Comparison of ENCODE assay signal across 8 mouse cellular contexts in the genomic region with DNA sequence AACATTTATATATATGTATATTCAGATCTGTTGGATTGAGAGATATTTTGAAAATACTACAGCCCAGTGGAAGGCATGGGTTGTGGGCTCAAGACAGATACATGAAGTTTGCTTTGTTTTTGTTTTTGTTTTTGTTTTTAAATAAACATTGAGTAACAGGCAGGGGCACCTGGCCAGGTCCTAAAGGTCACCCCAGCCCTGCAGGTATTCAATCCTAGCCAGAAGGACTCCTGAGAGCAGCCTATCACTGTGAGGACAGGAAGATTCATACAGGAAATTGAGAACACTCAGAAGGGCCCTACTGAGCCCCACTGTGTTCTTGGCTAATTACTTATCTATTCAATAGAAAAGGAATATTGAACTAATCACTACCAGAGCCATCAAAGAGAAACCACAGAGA. TPM values are rescaled to one million over a fixed set of nuclear protein-coding genes. Genes with fewer than 3 reads are reported as not detected.
DNase-seq lines count a peak whose midpoint lies in the region; ATAC-seq and TF ChIP-seq lines count a peak whose summit lies in the region.

No protein-coding gene starts in this region.

- peaks cover 66% of the 10 kb centered on the region for H3K4me1 ChIP-seq in forebrain, embryonic 10.5 days
- H3K4me1 ChIP-seq in forebrain, embryonic 11.5 days (replicated peaks; ENCODE audit: control insufficient read depth, insufficient read depth, low read length), result peaks cover 11% of the 10 kb centered on the region; the same call in 1 of the 2 replicates
- H3K4me1 ChIP-seq in liver, embryonic 15.5 days (replicated peaks), result no peaks in the 10 kb centered on the region
- H3K4me1 ChIP-seq in liver, embryonic 11.5 days (replicated peaks; ENCODE audit: control insufficient read depth, insufficient read depth, low read length), result no peaks in the 10 kb centered on the region; the same call in 1 of the 2 replicates
- H3K4me1 ChIP-seq in intestine, embryonic 16.5 days (ENCODE audit: control insufficient read depth, insufficient read depth, low read length), result peaks cover 55% of the 10 kb centered on the region
- peaks cover 41% of the 10 kb centered on the region for H3K4me1 ChIP-seq in olfactory bulb, adult 2 months (ENCODE audit: control insufficient read depth, insufficient read depth, low read length)

- TF ChIP-seq CTCF in olfactory bulb, adult 2 months (IDR thresholded peaks at IDR 0.05; ENCODE audit: insufficient read depth, low read depth, low read length), result no peak

- no peaks in the 10 kb centered on the region for H3K9me3 ChIP-seq in forebrain, embryonic 10.5 days
- no peaks in the 10 kb centered on the region for H3K9me3 ChIP-seq in forebrain, embryonic 11.5 days (ENCODE audit: control insufficient read depth, low read length)
- no peaks in the 10 kb centered on the region for H3K9me3 ChIP-seq in liver, embryonic 15.5 days (replicated peaks)
- no peaks in the 10 kb centered on the region for H3K9me3 ChIP-seq in liver, embryonic 11.5 days (ENCODE audit: control insufficient read depth, low read length)
- H3K9me3 ChIP-seq in intestine, embryonic 16.5 days (ENCODE audit: control insufficient read depth, low read length), result no peaks in the 10 kb centered on the region

- H3K36me3 ChIP-seq in forebrain, embryonic 10.5 days (replicated peaks), result no peaks in the 10 kb centered on the region
- H3K36me3 ChIP-seq in forebrain, embryonic 11.5 days (ENCODE audit: control insufficient read depth, insufficient read depth, low read length), result no peaks in the 10 kb centered on the region
- no peaks in the 10 kb centered on the region for H3K36me3 ChIP-seq in liver, embryonic 15.5 days (replicated peaks)
- H3K36me3 ChIP-seq in liver, embryonic 11.5 days (ENCODE audit: control insufficient read depth, insufficient read depth, low read length), result no peaks in the 10 kb centered on the region
- no peaks in the 10 kb centered on the region for H3K36me3 ChIP-seq in intestine, embryonic 16.5 days (ENCODE audit: control insufficient read depth, insufficient read depth, low read length)

- H3K4me3 ChIP-seq in forebrain, embryonic 10.5 days, result peak overlapping the region; percentile 76; the same call in 1 of the 2 replicates
- no peak overlapping the region for H3K4me3 ChIP-seq in forebrain, embryonic 11.5 days (ENCODE audit: low read depth, low read length)
- no peak overlapping the region for H3K4me3 ChIP-seq in liver, embryonic 15.5 days (replicated peaks)
- no peak overlapping the region for H3K4me3 ChIP-seq in liver, embryonic 11.5 days (ENCODE audit: low read depth, low read length)
- H3K4me3 ChIP-seq in intestine, embryonic 16.5 days (ENCODE audit: low read length), result no peak overlapping the region
- H3K4me3 ChIP-seq in olfactory bulb, adult 2 months (ENCODE audit: insufficient read depth, low read depth, low read length), result peak overlapping the region; percentile 69

- H3K27ac ChIP-seq in forebrain, embryonic 10.5 days, result no peak overlapping the region
- no peak overlapping the region for H3K27ac ChIP-seq in forebrain, embryonic 11.5 days (ENCODE audit: low read depth, low read length)
- no peak overlapping the region for H3K27ac ChIP-seq in liver, embryonic 15.5 days (replicated peaks)
- no peak overlapping the region for H3K27ac ChIP-seq in liver, embryonic 11.5 days (ENCODE audit: low read depth, low read length)
- H3K27ac ChIP-seq in intestine, embryonic 16.5 days (ENCODE audit: low read length), result no peak overlapping the region
- no peak overlapping the region for H3K27ac ChIP-seq in olfactory bulb, adult 2 months (ENCODE audit: insufficient read depth, low read depth, low read length)

- no peak overlapping the region for H3K9ac ChIP-seq in forebrain, embryonic 11.5 days (ENCODE audit: low read length)
- H3K9ac ChIP-seq in liver, embryonic 15.5 days, result no peak overlapping the region
- H3K9ac ChIP-seq in liver, embryonic 11.5 days (ENCODE audit: low read depth, low read length), result no peak overlapping the region
- H3K9ac ChIP-seq in intestine, embryonic 16.5 days (ENCODE audit: low read depth, low read length), result 0 out of 2 replicates have a peak overlapping the region, but pooled peaks have one; percentile 92

- H3K27me3 ChIP-seq in forebrain, embryonic 10.5 days (ENCODE audit: poor library complexity, severe bottlenecking), result peaks cover 58% of the 10 kb centered on the region
- H3K27me3 ChIP-seq in forebrain, embryonic 11.5 days (ENCODE audit: control insufficient read depth, insufficient read depth, low read length), result peaks cover 2% of the 10 kb centered on the region; the same call in 1 of the 2 replicates
- peaks cover 50% of the 10 kb centered on the region for H3K27me3 ChIP-seq in liver, embryonic 15.5 days
- H3K27me3 ChIP-seq in liver, embryonic 11.5 days (replicated peaks; ENCODE audit: control insufficient read depth, insufficient read depth, low read length), result peaks cover 48% of the 10 kb centered on the region
- no peaks in the 10 kb centered on the region for H3K27me3 ChIP-seq in intestine, embryonic 16.5 days (replicated peaks; ENCODE audit: control insufficient read depth, insufficient read depth, low read length)

- ATAC-seq in forebrain, embryonic 11.5 days (replicated peaks; ENCODE audit: low FRiP score), result no peak
- ATAC-seq in liver, embryonic 15.5 days (ENCODE audit: insufficient read depth), result no peak
- no peak for ATAC-seq in liver, embryonic 11.5 days (replicated peaks; ENCODE audit: low FRiP score)
- no peak for ATAC-seq in intestine, embryonic 16.5 days

- H3K4me2 ChIP-seq in forebrain, embryonic 11.5 days (ENCODE audit: low read depth, low read length, severe bottlenecking), result no peak overlapping the region
- H3K4me2 ChIP-seq in liver, embryonic 15.5 days, result peak overlapping the region; percentile 71; the same call in 1 of the 2 replicates
- H3K4me2 ChIP-seq in liver, embryonic 11.5 days, result no peak overlapping the region
- H3K4me2 ChIP-seq in intestine, embryonic 16.5 days (ENCODE audit: low read depth, low read length), result peak overlapping the region; percentile 89

- no peak for DNase-seq in forebrain, embryonic 10.5 days (ENCODE audit: extremely low spot score, low spot score)
- DNase-seq in forebrain, embryonic 11.5 days (ENCODE audit: low spot score), result no peak
- DNase-seq in liver, embryonic 11.5 days (ENCODE audit: low spot score), result no peak
- DNase-seq in urinary bladder, postnatal 10 days (ENCODE audit: low spot score), result no peak
- no peak for DNase-seq in ovary, postnatal 10 days (ENCODE audit: low spot score)

- TF ChIP-seq POLR2A in olfactory bulb, adult 2 months (IDR thresholded peaks at IDR 0.05; ENCODE audit: insufficient read depth, low read depth, low read length), result no peak

RNA-seq across cellular contexts. Expression of a gene that starts 5.0 kb away (rescaled TPM):
- polyA plus RNA-seq in forebrain, embryonic 10.5 days (2016; fragmentation: Nextera tagmentation; extraction: Ambion mirVana), result 21.5 and 23.8 TPM in 2 replicates
- polyA plus RNA-seq in forebrain, embryonic 11.5 days (2014; fragmentation: Nextera tagmentation; extraction: Ambion mirVana), result 34.0 and 39.0 TPM in 2 replicates
- polyA plus RNA-seq in liver, embryonic 15.5 days (2015; fragmentation: Nextera tagmentation; extraction: Ambion mirVana), result 5.5 and 6.1 TPM in 2 replicates
- polyA plus RNA-seq in liver, embryonic 11.5 days (2014; fragmentation: Nextera tagmentation; extraction: Ambion mirVana), result 3.4 and 5.5 TPM in 2 replicates
- 35.2 and 38.1 TPM in 2 replicates for polyA plus RNA-seq in intestine, embryonic 16.5 days (2015; fragmentation: Nextera tagmentation; extraction: Ambion mirVana)
- not detected in 2 replicates for polyA plus RNA-seq in olfactory bulb, adult 2 months (2012; ENCODE audit: insufficient read depth, insufficient read length, low replicate concordance, missing spikeins)

Comparison
In these comparisons a context has a peak if more than half of its experiments do, and no peak if none do; other contexts are left out.
1. H3K4me3 ChIP-seq: peak in forebrain, embryonic 10.5 days (single experiment) and olfactory bulb, adult 2 months (single experiment); none in forebrain, embryonic 11.5 days (single experiment), liver, embryonic 15.5 days (single experiment), liver, embryonic 11.5 days (single experiment) and intestine, embryonic 16.5 days (single experiment).
2. H3K4me2 ChIP-seq: peak in liver, embryonic 15.5 days (single experiment) and intestine, embryonic 16.5 days (single experiment); none in forebrain, embryonic 11.5 days (single experiment) and liver, embryonic 11.5 days (single experiment).